Mouse (Mus musculus): Measurements from ENCODE around the gene Pth2. TPM values are rescaled to one million over a fixed set of nuclear protein-coding genes. Genes with fewer than 3 reads are reported as not detected.

Gene Pth2
- polyA plus RNA-seq (2016; fragmentation: Nextera tagmentation; extraction: Ambion mirVana): not detected in 2 replicates

DNA sequence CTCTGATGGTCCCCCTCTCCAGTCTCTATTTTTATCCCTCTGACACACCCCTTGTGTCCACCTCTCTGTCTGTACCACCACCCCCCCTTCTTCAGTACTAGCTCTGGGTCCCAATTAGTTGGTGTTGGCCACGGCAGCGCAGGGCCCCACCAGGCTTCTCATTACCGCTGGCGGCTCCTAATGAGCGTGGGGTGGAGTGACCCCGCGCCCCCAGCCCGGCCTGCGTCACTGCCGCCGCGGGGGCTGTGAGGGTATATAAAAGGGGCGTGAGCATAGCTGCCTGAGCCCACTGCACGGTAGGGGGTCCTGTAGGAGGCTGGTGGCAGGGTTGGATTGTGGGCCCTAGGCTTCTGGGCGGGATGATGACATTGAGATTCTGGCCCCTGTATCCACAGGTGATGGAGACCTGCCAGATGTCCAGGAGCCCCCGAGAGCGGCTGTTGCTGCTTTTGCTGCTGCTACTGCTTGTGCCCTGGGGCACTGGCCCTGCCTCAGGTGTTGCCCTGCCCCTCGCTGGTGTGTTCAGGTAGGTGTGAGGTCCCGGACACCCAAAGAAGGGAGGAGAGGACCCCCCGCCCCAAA is at the start of gene Pth2:
Gene Pth2 (plus strand): TSS at position 100 of the 582 bp plus-strand sequence.
- ATAC-seq (ENCODE audit: low FRiP score): no peak
- WGBS: 22% methylated on average over 20 of the region's 20 CpGs
- peaks cover 99% of the 10 kb centered on the region for H3K27me3 ChIP-seq
- H3K36me3 ChIP-seq: no peaks in the 10 kb centered on the region
- no peak within 1 kb of the TSS for H3K27ac ChIP-seq
- H3K4me1 ChIP-seq: peaks cover 28% of the 10 kb centered on the region
- peak within 1 kb of the TSS; percentile 24 for H3K4me3 ChIP-seq
- peak within 1 kb of the TSS; percentile 35; the same call in 1 of the 2 replicates for H3K9ac ChIP-seq
- peak within 1 kb of the TSS; percentile 51 for H3K4me2 ChIP-seq (replicated peaks)
- no peaks in the 10 kb centered on the region for H3K9me3 ChIP-seq (replicated peaks)

- H3K4me2 ChIP-seq (replicated peaks): no peak overlapping the region
- 72% methylated on average over 11 of the region's 11 CpGs for WGBS
- no peak overlapping the region for H3K27ac ChIP-seq
- no peak overlapping the region for H3K9ac ChIP-seq
- H3K4me3 ChIP-seq: no peak overlapping the region
- H3K9me3 ChIP-seq (replicated peaks): no peaks in the 10 kb centered on the region
- ATAC-seq (ENCODE audit: low FRiP score): no peak
- peaks cover 22% of the 10 kb centered on the region for H3K27me3 ChIP-seq
- H3K36me3 ChIP-seq: peaks cover 6% of the 10 kb centered on the region
- peaks cover 32% of the 10 kb centered on the region for H3K4me1 ChIP-seq
Measured at GRCm38 (mm10) chr7:45131850-45132249, 48.9 kb upstream of the Pth2 start.

GRCm38 (mm10) chr7:45133446-45134159 is 47.2 kb upstream of the Pth2 start:
- 80% methylated on average over 8 of the region's 8 CpGs for WGBS
- peaks cover 22% of the 10 kb centered on the region for H3K4me1 ChIP-seq
- no peak overlapping the region for H3K9ac ChIP-seq
- H3K27ac ChIP-seq: no peak overlapping the region
- no peak overlapping the region for H3K4me2 ChIP-seq (replicated peaks)
- peaks cover 30% of the 10 kb centered on the region for H3K27me3 ChIP-seq
- no peaks in the 10 kb centered on the region for H3K36me3 ChIP-seq
- no peak overlapping the region for H3K4me3 ChIP-seq
- H3K9me3 ChIP-seq (replicated peaks): no peaks in the 10 kb centered on the region
- ATAC-seq (ENCODE audit: low FRiP score): no peak

- Histone ChIP-seq H3K9ac (no peak overlapping the region), H3K4me3 (no peak overlapping the region), H3K4me2 (replicated peaks) (no peak overlapping the region), H3K9me3 (replicated peaks) (no peaks in the 10 kb centered on the region), H3K4me1 (peaks cover 18% of the 10 kb centered on the region), H3K27me3 (peaks cover 30% of the 10 kb centered on the region), H3K36me3 (no peaks in the 10 kb centered on the region), H3K27ac (no peak overlapping the region)
- ATAC-seq (ENCODE audit: low FRiP score): no peak
- WGBS: 9% methylated on average over 12 of the region's 12 CpGs
Measured at GRCm38 (mm10) chr7:45134544-45135026, 46.2 kb upstream of the Pth2 start.

GRCm38 (mm10) chr7:45135370-45135769 is 45.4 kb upstream of the Pth2 start:
- ATAC-seq (ENCODE audit: low FRiP score): no peak
- Histone ChIP-seq H3K4me1 (peaks cover 13% of the 10 kb centered on the region), H3K27me3 (peaks cover 30% of the 10 kb centered on the region), H3K4me2 (replicated peaks) (peak overlapping the region; percentile 71; the same call in 1 of the 2 replicates), H3K9ac (no peak overlapping the region), H3K27ac (no peak overlapping the region), H3K9me3 (replicated peaks) (no peaks in the 10 kb centered on the region), H3K36me3 (no peaks in the 10 kb centered on the region), H3K4me3 (peak overlapping the region; percentile 43; the same call in 1 of the 2 replicates)
- WGBS: 71% methylated on average over 3 of the region's 3 CpGs

GRCm38 (mm10) chr7:45135993-45136567 is 44.7 kb upstream of the Pth2 start, which contains the start of the genes Gm45713 and Flt3l:
Gene Gm45713 (minus strand): TSS chr7:45136231.
Gene Flt3l (minus strand): TSS chr7:45136432.
- Histone ChIP-seq H3K4me3 (peak within 1 kb of the TSS; percentile 43), H3K27me3 (peaks cover 30% of the 10 kb centered on the region), H3K9me3 (replicated peaks) (no peaks in the 10 kb centered on the region), H3K4me2 (replicated peaks) (peak within 1 kb of the TSS; percentile 71), H3K4me1 (peaks cover 13% of the 10 kb centered on the region), H3K36me3 (no peaks in the 10 kb centered on the region), H3K27ac (0 out of 2 replicates have a peak within 1 kb of the TSS, but pooled peaks have one; percentile 12), H3K9ac (peak within 1 kb of the TSS; percentile 62)
- WGBS: 4% methylated on average over 29 of the region's 29 CpGs
- ATAC-seq (ENCODE audit: low FRiP score): peak; percentile 74

DNA sequence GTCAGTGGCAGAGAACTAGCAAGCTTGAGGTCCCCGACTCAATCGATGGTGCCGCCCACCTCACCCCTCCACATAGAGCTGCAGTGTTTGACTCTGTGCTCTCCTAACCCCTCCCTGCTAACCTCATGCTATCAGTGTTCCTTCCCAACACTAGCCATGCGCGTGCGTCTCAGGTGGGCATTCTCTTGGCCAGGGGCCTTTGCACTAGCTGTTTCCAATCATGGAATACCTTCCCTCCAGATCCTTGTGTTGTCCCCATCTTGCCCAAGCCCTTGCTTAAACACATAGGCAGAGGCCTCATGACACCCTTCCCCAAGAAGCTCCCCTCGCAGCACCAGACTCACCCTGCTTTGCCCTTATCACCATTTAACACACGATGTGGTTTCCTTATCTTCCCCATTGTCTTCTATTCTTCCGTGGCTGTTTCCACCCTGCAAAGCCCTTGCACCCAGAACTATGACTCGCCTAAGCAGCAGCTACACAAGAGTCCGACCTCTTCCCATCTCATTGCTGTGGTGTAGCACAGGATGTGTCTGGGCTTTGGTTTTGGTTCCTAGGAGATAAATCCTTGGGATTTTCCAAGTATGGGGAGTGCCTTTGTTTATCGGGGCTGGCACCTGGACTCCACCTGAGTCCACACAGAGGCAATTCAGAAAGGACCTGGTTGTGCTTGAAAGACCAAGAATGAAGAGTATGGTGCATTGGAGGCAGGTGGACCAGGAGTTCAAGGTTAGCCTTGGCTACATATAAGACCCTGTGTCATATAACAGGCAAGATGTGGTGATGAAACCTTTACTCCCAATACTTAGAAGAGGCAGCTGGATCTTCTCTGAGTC is 43.4 kb upstream of the Pth2 start:
- 0 out of 2 replicates have a peak overlapping the region, but pooled peaks have one; percentile 12 for H3K27ac ChIP-seq
- peaks cover 26% of the 10 kb centered on the region for H3K27me3 ChIP-seq
- WGBS: 86% methylated on average over 12 of the region's 12 CpGs
- peaks cover 13% of the 10 kb centered on the region for H3K4me1 ChIP-seq
- no peak overlapping the region for H3K4me2 ChIP-seq (replicated peaks)
- H3K4me3 ChIP-seq: no peak overlapping the region
- no peak for ATAC-seq (ENCODE audit: low FRiP score)
- peaks cover 6% of the 10 kb centered on the region; the same call in 1 of the 2 replicates for H3K36me3 ChIP-seq
- no peaks in the 10 kb centered on the region for H3K9me3 ChIP-seq (replicated peaks)
- H3K9ac ChIP-seq: no peak overlapping the region

DNA sequence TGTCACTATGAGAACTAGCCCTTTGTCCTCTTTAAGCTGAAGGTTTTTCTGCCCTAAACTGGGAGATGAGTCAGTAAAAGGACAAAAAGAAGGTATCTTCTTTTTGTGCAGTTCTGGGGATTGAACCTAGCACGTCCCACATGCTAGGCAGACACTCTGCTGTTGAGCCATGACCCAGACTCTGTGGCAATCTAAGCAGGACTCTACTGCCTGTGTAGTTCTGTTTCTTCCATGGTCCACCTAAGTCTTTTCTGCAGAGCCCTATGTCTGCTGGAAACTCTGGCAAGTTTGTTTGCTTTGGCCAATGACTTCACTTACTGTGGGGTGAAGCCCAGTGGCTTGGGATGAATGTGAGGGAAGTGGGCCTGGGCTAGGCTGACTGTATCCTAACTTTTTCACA is 42.4 kb upstream of the Pth2 start:
- Histone ChIP-seq H3K27ac (no peak overlapping the region), H3K4me3 (no peak overlapping the region), H3K9me3 (replicated peaks) (no peaks in the 10 kb centered on the region), H3K9ac (no peak overlapping the region), H3K27me3 (peaks cover 26% of the 10 kb centered on the region), H3K36me3 (peaks cover 16% of the 10 kb centered on the region; the same call in 1 of the 2 replicates), H3K4me2 (replicated peaks) (no peak overlapping the region), H3K4me1 (peaks cover 13% of the 10 kb centered on the region)
- ATAC-seq (ENCODE audit: low FRiP score): no peak
- 73% methylated on average over 1 of the region's 1 CpGs for WGBS

- H3K4me3 ChIP-seq: no peak overlapping the region
- H3K9me3 ChIP-seq (replicated peaks): no peaks in the 10 kb centered on the region
- H3K4me2 ChIP-seq (replicated peaks): no peak overlapping the region
- H3K9ac ChIP-seq: no peak overlapping the region
- no peak for ATAC-seq (ENCODE audit: low FRiP score)
- peaks cover 22% of the 10 kb centered on the region for H3K27me3 ChIP-seq
- H3K4me1 ChIP-seq: peaks cover 13% of the 10 kb centered on the region
- H3K27ac ChIP-seq: no peak overlapping the region
- 84% methylated on average over 8 of the region's 8 CpGs for WGBS
- peaks cover 34% of the 10 kb centered on the region for H3K36me3 ChIP-seq
Measured at GRCm38 (mm10) chr7:45139904-45140723, 40.7 kb upstream of the Pth2 start.

DNA sequence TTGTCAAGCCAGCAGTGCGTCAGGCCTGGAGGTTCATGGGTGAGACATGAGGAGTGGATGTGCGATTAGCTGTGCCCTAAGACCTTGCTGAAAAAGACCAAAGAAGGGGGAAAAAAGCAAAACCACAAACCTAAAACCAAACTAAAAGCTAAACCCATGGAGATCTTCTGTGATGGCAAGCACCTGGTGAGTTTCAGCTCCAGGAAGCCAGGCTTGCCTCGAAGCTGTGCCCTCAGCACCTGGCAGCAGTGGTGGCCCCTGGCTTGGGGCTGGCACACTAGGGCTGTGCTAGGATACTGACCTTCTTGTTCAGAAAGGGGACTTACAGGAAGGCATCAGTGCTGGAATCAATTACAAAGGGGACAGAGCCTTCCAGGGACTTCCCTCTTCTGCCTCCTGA is 39.5 kb upstream of the Pth2 start:
- H3K4me1 ChIP-seq: peaks cover 4% of the 10 kb centered on the region
- ATAC-seq (ENCODE audit: low FRiP score): no peak
- no peak overlapping the region for H3K9ac ChIP-seq
- H3K4me2 ChIP-seq (replicated peaks): no peak overlapping the region
- no peak overlapping the region for H3K4me3 ChIP-seq
- H3K36me3 ChIP-seq: peaks cover 42% of the 10 kb centered on the region
- 92% methylated on average over 3 of the region's 3 CpGs for WGBS
- H3K27ac ChIP-seq: no peak overlapping the region
- peaks cover 12% of the 10 kb centered on the region for H3K27me3 ChIP-seq
- H3K9me3 ChIP-seq (replicated peaks): no peaks in the 10 kb centered on the region

GRCm38 (mm10) chr7:45141914-45142313 is 38.9 kb upstream of the Pth2 start:
- Histone ChIP-seq H3K4me1 (no peaks in the 10 kb centered on the region), H3K36me3 (peaks cover 44% of the 10 kb centered on the region), H3K4me3 (no peak overlapping the region), H3K9ac (no peak overlapping the region), H3K9me3 (replicated peaks) (no peaks in the 10 kb centered on the region), H3K27ac (no peak overlapping the region), H3K27me3 (peaks cover 8% of the 10 kb centered on the region), H3K4me2 (replicated peaks) (no peak overlapping the region)
- WGBS: 89% methylated on average over 5 of the region's 5 CpGs
- ATAC-seq (ENCODE audit: low FRiP score): no peak
